Mouse (Mus musculus): Measurements from ENCODE around the gene Cct5. TPM values are rescaled to one million over a fixed set of nuclear protein-coding genes. Genes with fewer than 3 reads are reported as not detected.

The Cct5 gene
- total and polyA plus RNA-seq, 3 experiments, result 396 to 1,184 (median 798) TPM

- H3K27me3 ChIP-seq (ENCODE audit: control insufficient read depth in 1 of 2, insufficient read depth in 2 of 2, low read length in 2 of 2), result no peaks in the 10 kb centered on the region
These were observed 46.7 kb downstream of the Cct5 start for GRCm38 (mm10) chr15:31554855-31555254.

DNA sequence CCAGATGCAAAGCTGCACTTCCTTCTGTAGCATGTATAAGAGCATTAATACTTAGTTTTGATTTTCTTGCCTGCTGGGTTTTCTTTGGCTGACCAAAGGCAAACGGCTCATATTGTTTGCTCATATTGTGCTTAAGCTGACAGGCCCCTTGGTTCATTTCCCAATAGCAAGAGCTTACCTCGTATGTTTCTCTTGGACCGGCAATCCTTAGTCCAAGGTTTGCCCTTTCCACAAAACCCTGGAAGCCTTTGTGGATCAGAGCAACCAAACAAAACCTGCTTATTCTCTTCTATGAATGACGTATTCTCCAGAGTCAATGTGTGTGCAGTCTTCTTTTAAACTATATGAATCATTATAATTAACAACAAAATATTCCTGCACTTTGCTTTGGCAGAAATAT, 51.2 kb downstream of the Cct5 start:
- Histone ChIP-seq H3K79me2 (ENCODE audit: control insufficient read depth, insufficient read depth, low read length, poor library complexity) (no peaks in the 10 kb centered on the region), H3K27me3 (ENCODE audit: control insufficient read depth in 1 of 2, insufficient read depth in 2 of 2, low read length in 2 of 2) (no peaks in the 10 kb centered on the region), H3K4me3 (ENCODE audit: control insufficient read depth in 1 of 2, insufficient read depth in 1 of 2, low read depth in 2 of 2, low read length in 2 of 2) (no peak overlapping the region), H3K9ac (ENCODE audit: control insufficient read depth, low read depth, low read length, poor library complexity, severe bottlenecking) (no peak overlapping the region), H3K9me3 (replicated peaks; ENCODE audit: insufficient read depth, low read length) (no peaks in the 10 kb centered on the region), H3K27ac (ENCODE audit: control insufficient read depth, low read depth, low read length) (no peak overlapping the region), H3K36me3 (ENCODE audit: control insufficient read depth in 1 of 2, insufficient read depth in 2 of 2, low read length in 2 of 2) (peaks cover 0 to 8% of the 10 kb centered on the region in 2 experiments; a peak in 2 of 4 replicates), H3K4me1 (ENCODE audit: control insufficient read depth in 1 of 2, insufficient read depth in 2 of 2, low read length in 2 of 2) (peaks cover 0 to 17% of the 10 kb centered on the region in 2 experiments; a peak in 2 of 4 replicates)
- DNase-seq (ENCODE audit: low read depth, low spot score), result no peak
- TF ChIP-seq MEF2A (IDR thresholded peaks at IDR 0.05; ENCODE audit: extremely low read depth, insufficient replicate concordance, low read depth, low read length, poor library complexity, severe bottlenecking) (no peak), GATA1 (IDR thresholded peaks at IDR 0.05; ENCODE audit: low read depth, low read length) (no peak), MXI1 (IDR thresholded peaks at IDR 0.05; ENCODE audit: low read depth, low read length) (no peak), TAL1 (IDR thresholded peaks at IDR 0.05; ENCODE audit: low read length) (no peak), POLR2AphosphoS5 (IDR thresholded peaks at IDR 0.05; ENCODE audit: borderline replicate concordance, low read depth, low read length) (no peak), RCOR1 (IDR thresholded peaks at IDR 0.05; ENCODE audit: low read depth, low read length) (no peak), ELF1 (IDR thresholded peaks at IDR 0.05; ENCODE audit: low read depth, low read length) (no peak), E2F4 (IDR thresholded peaks at IDR 0.05; ENCODE audit: borderline replicate concordance, low read depth, low read length) (no peak), TBP (IDR thresholded peaks at IDR 0.05; ENCODE audit: low read depth, low read length) (no peak), ZC3H11A (IDR thresholded peaks at IDR 0.05; ENCODE audit: low read depth, low read length) (no peak), UBTF (IDR thresholded peaks at IDR 0.05; ENCODE audit: borderline replicate concordance, insufficient read depth, low read depth, low read length) (no peak), EP300 (IDR thresholded peaks at IDR 0.05; ENCODE audit: low read depth in 1 of 2, low read length in 2 of 2) (no peak), RAD21 (IDR thresholded peaks at IDR 0.05; ENCODE audit: low read depth, low read length) (no peak), GABPA (IDR thresholded peaks at IDR 0.05; ENCODE audit: low read depth, low read length) (no peak), MAX (IDR thresholded peaks at IDR 0.05; ENCODE audit: low read length) (no peak)

More at GRCm38 (mm10) chr15:31554855-31555254, 46.7 kb downstream of the Cct5 start:
- H3K4me3 ChIP-seq (ENCODE audit: control insufficient read depth in 1 of 2, insufficient read depth in 1 of 2, low read depth in 2 of 2, low read length in 2 of 2), result no peak overlapping the region
- H3K79me2 ChIP-seq (ENCODE audit: control insufficient read depth, insufficient read depth, low read length, poor library complexity), result no peaks in the 10 kb centered on the region
- H3K36me3 ChIP-seq (ENCODE audit: control insufficient read depth in 1 of 2, insufficient read depth in 2 of 2, low read length in 2 of 2), result peaks cover 0 to 7% of the 10 kb centered on the region in 2 experiments; a peak in 2 of 4 replicates
- no peak overlapping the region for H3K9ac ChIP-seq (ENCODE audit: control insufficient read depth, low read depth, low read length, poor library complexity, severe bottlenecking)
- peaks cover 0 to 11% of the 10 kb centered on the region in 2 experiments; a peak in 2 of 4 replicates for H3K4me1 ChIP-seq (ENCODE audit: control insufficient read depth in 1 of 2, insufficient read depth in 2 of 2, low read length in 2 of 2)
- peak; percentile 64 for DNase-seq (ENCODE audit: low read depth, low spot score)
- no peak for TF ChIP-seq UBTF (IDR thresholded peaks at IDR 0.05; ENCODE audit: borderline replicate concordance, insufficient read depth, low read depth, low read length)
- no peak for TF ChIP-seq ZKSCAN1 (IDR thresholded peaks at IDR 0.05; ENCODE audit: low read depth, low read length)
- TF ChIP-seq USF1 (IDR thresholded peaks at IDR 0.05; ENCODE audit: low read depth, low read length), result no peak
- TF ChIP-seq MAFK (IDR thresholded peaks at IDR 0.05; ENCODE audit: borderline replicate concordance, low read depth, low read length), result no peak
- TF ChIP-seq RCOR1 (IDR thresholded peaks at IDR 0.05; ENCODE audit: low read depth, low read length), result no peak
- TF ChIP-seq MAZ (IDR thresholded peaks at IDR 0.05; ENCODE audit: low read depth, low read length), result no peak
- TF ChIP-seq NELFE (IDR thresholded peaks at IDR 0.05; ENCODE audit: low read depth, low read length), result no peak
- TF ChIP-seq JUND (IDR thresholded peaks at IDR 0.05; ENCODE audit: low read depth, low read length), result no peak
- TF ChIP-seq MXI1 (IDR thresholded peaks at IDR 0.05; ENCODE audit: low read depth, low read length), result no peak
- no peak for TF ChIP-seq POLR2AphosphoS2 (IDR thresholded peaks at IDR 0.05; ENCODE audit: low read length)
- TF ChIP-seq SMC3 (IDR thresholded peaks at IDR 0.05; ENCODE audit: low read depth, low read length), result no peak
- TF ChIP-seq MEF2A (IDR thresholded peaks at IDR 0.05; ENCODE audit: extremely low read depth, insufficient replicate concordance, low read depth, low read length, poor library complexity, severe bottlenecking), result no peak
- TF ChIP-seq NRF1 (IDR thresholded peaks at IDR 0.05; ENCODE audit: insufficient read depth, low read depth, low read length, poor library complexity, severe bottlenecking), result no peak
- no peak for TF ChIP-seq ETS1 (IDR thresholded peaks at IDR 0.05; ENCODE audit: low read depth, low read length)
- no peak for TF ChIP-seq ELF1 (IDR thresholded peaks at IDR 0.05; ENCODE audit: low read depth, low read length)
- TF ChIP-seq TAL1 (IDR thresholded peaks at IDR 0.05; ENCODE audit: low read length), result no peak
- no peak for TF ChIP-seq CHD1 (IDR thresholded peaks at IDR 0.05; ENCODE audit: low read depth, low read length)
- H3K27ac ChIP-seq (ENCODE audit: control insufficient read depth, low read depth, low read length), result no peak overlapping the region
- H3K9me3 ChIP-seq (replicated peaks; ENCODE audit: insufficient read depth, low read length), result no peaks in the 10 kb centered on the region

Measured in MEL (cell line).